Mouse (Mus musculus) bone marrow macrophage, adult 2 months (primary cell): ENCODE data around the gene Aff3.
A peak's percentile ranks its signal among the peaks of the same experiment; 100 is the strongest.

ENCODE experiments used
- CTCF ChIP-seq: IDR thresholded peaks from 2 replicates; pipeline ENCODE4 v1.5.1; 2012; ENCODE audit warnings: low read depth, mild to moderate bottlenecking, low read length, moderate library complexity
- POLR2A ChIP-seq: IDR thresholded peaks from 2 replicates; pipeline ENCODE4 v1.6.1; 2012; ENCODE audit warnings: mild to moderate bottlenecking, low read depth, low read length, borderline replicate concordance

DNA sequence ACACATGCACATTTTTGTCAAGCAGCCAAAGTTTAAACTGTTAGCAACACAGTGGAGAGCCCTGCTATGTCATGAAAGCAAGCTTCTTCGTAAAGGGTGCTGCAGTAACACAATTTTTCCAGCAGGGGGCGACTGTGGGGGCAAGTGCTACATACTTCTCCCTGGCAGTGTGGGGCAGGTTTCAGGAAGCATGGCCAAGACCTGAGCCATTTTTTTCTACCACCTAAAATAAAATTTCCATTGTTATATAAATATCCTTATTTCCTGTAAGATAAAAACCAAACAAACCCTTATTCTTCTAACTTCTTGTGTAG lies 412.0 kb downstream of the Aff3 start:
- TF ChIP-seq CTCF (peak; percentile 60), POLR2A (no peak)
